Mouse (Mus musculus) cerebellum, adult 9-10 months (tissue): ENCODE results near the gene Uvrag.
A peak's percentile ranks its signal among the peaks of the same experiment; 100 is the strongest.
"Not testable (repeated sequence)": the region's sequence is repeated elsewhere in the genome, so short reads cannot be mapped to it uniquely, and the experiment has no call there.

Source experiments
- DNase-seq: peaks from one replicate; pipeline ENCODE4 v3.0.0; 2022

Gene Uvrag

GRCm38 (mm10) chr7:99094336-99094735 lies 46.6 kb downstream of the Uvrag start:
- no peak for DNase-seq

- no peak for DNase-seq
Observed at GRCm38 (mm10) chr7:99091915-99092645, 48.9 kb downstream of the Uvrag start.

GRCm38 (mm10) chr7:99089716-99090115 lies 51.2 kb downstream of the Uvrag start:
- DNase-seq, result no peak

- no peak for DNase-seq
Observed at GRCm38 (mm10) chr7:99088576-99089346, 52.2 kb downstream of the Uvrag start.

GRCm38 (mm10) chr7:99087581-99087980 lies 53.4 kb downstream of the Uvrag start:
- DNase-seq, result no peak

GRCm38 (mm10) chr7:99086646-99087443 lies 54.1 kb downstream of the Uvrag start:
- no peak for DNase-seq

GRCm38 (mm10) chr7:99085249-99085648 lies 55.7 kb downstream of the Uvrag start:
- no peak for DNase-seq

- peak; percentile 77 for DNase-seq
Observed at GRCm38 (mm10) chr7:99079522-99079921, 61.4 kb downstream of the Uvrag start.

GRCm38 (mm10) chr7:99078805-99079204 lies 62.1 kb downstream of the Uvrag start:
- no peak for DNase-seq

GRCm38 (mm10) chr7:99077234-99077633 lies 63.7 kb downstream of the Uvrag start:
- no peak for DNase-seq

GRCm38 (mm10) chr7:99075101-99075500 lies 65.8 kb downstream of the Uvrag start:
- DNase-seq, result no peak

GRCm38 (mm10) chr7:99073734-99074372 lies 67.1 kb downstream of the Uvrag start:
- DNase-seq, result no peak

GRCm38 (mm10) chr7:99067710-99068109 lies 73.2 kb downstream of the Uvrag start:
- no peak for DNase-seq

GRCm38 (mm10) chr7:99065920-99066319 lies 75.0 kb downstream of the Uvrag start:
- no peak for DNase-seq

- no peak for DNase-seq
Observed at GRCm38 (mm10) chr7:99065391-99065831, 75.5 kb downstream of the Uvrag start.

GRCm38 (mm10) chr7:99064795-99065194 lies 76.1 kb downstream of the Uvrag start:
- no peak for DNase-seq

GRCm38 (mm10) chr7:99062263-99062662 lies 78.7 kb downstream of the Uvrag start:
- not testable (repeated sequence) for DNase-seq

- peak; percentile 53 for DNase-seq
Observed at GRCm38 (mm10) chr7:99061056-99061680, 79.8 kb downstream of the Uvrag start.

- DNase-seq, result peak; percentile 83
Observed at GRCm38 (mm10) chr7:99060476-99060875, 80.5 kb downstream of the Uvrag start.

- DNase-seq, result no peak
Observed at GRCm38 (mm10) chr7:99059934-99060333, 81.0 kb downstream of the Uvrag start.

GRCm38 (mm10) chr7:99057053-99057630 lies 83.8 kb downstream of the Uvrag start:
- DNase-seq, result no peak

GRCm38 (mm10) chr7:99053626-99054025 lies 87.3 kb downstream of the Uvrag start:
- DNase-seq, result no peak
